12 mouse cellular contexts compared by ENCODE assay signal in the genomic region with DNA sequence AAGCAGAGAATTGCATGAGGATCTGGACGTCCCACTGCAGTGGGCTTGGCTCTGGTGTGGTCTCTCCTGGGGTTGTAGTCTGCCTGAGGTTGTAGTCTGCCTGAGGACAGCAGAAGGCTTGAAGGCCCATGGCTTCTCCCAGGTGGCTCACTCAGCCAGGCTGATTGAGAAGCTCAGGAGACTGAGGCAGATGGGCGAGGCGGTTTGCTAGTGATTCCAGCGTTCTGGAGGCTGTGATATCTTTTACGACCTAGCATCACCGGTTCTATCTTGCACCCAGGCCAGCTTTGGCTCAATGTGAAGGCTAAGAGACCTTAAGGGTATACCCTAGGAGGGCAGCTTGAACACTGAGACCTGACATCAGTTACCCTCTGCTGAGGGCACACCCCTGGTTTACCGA. TPM values are rescaled to one million over a fixed set of nuclear protein-coding genes. Genes with fewer than 3 reads are reported as not detected.
DNase-seq lines count a peak whose midpoint lies in the region; ATAC-seq and TF ChIP-seq lines count a peak whose summit lies in the region.
"Had no signal": no experiment of that assay in that cellular context is flagged by ENCODE, and none has a peak within 500 bp of the region (broad histone marks: within the 10 kb centered on the region; RNA-seq: fewer than 3 reads in every experiment).

No protein-coding gene starts in this region.

- no peak for TF ChIP-seq CTCF in bone marrow macrophage, adult 2 months (IDR thresholded peaks at IDR 0.05; ENCODE audit: low read depth, low read length)

- no peak overlapping the region for H3K4me2 ChIP-seq in kidney, embryonic 16.5 days (replicated peaks; ENCODE audit: low read depth, low read length)
- no peak overlapping the region for H3K4me2 ChIP-seq in intestine, embryonic 14.5 days (ENCODE audit: low read length)

- TF ChIP-seq POLR2A in bone marrow macrophage, adult 2 months (IDR thresholded peaks at IDR 0.05; ENCODE audit: borderline replicate concordance, low read depth, low read length), result no peak

- 72% methylated on average over 7 of the region's 7 CpGs for WGBS in heart, embryonic 10.5 days
- WGBS in kidney, embryonic 16.5 days, result 41% methylated on average over 7 of the region's 7 CpGs
- WGBS in intestine, embryonic 14.5 days, result 48% methylated on average over 7 of the region's 7 CpGs

- peak overlapping the region; percentile 49; the same call in 1 of the 2 replicates for H3K27ac ChIP-seq in heart, embryonic 10.5 days
- H3K27ac ChIP-seq in kidney, embryonic 16.5 days (ENCODE audit: low read length), result peak overlapping the region; percentile 52; the same call in 1 of the 2 replicates
- H3K27ac ChIP-seq in bone marrow macrophage, adult 2 months (ENCODE audit: insufficient read depth, low read depth, low read length), result peak overlapping the region; percentile 99
- H3K27ac ChIP-seq in intestine, embryonic 14.5 days (ENCODE audit: low read depth), result peak overlapping the region; percentile 64; the same call in 1 of the 2 replicates
- H3K27ac ChIP-seq: liver, embryonic 14.5 days had no signal

- no peaks in the 10 kb centered on the region for H3K27me3 ChIP-seq in heart, embryonic 10.5 days (ENCODE audit: insufficient read depth, poor library complexity, severe bottlenecking)
- no peaks in the 10 kb centered on the region for H3K27me3 ChIP-seq in kidney, embryonic 16.5 days (ENCODE audit: insufficient read depth, low read length)
- no peaks in the 10 kb centered on the region for H3K27me3 ChIP-seq in intestine, embryonic 14.5 days (replicated peaks; ENCODE audit: control insufficient read depth, insufficient read depth, low read length)

- H3K36me3 ChIP-seq in heart, embryonic 10.5 days, result no peaks in the 10 kb centered on the region
- H3K36me3 ChIP-seq in kidney, embryonic 16.5 days (ENCODE audit: insufficient read depth, low read length), result no peaks in the 10 kb centered on the region
- H3K36me3 ChIP-seq in intestine, embryonic 14.5 days (ENCODE audit: control insufficient read depth, insufficient read depth, low read length), result no peaks in the 10 kb centered on the region

- intact Hi-C loops in heart, postnatal 10 days (cut with DNase I), result no loop called here

- no peak for ATAC-seq in kidney, embryonic 16.5 days (ENCODE audit: low FRiP score, low TSS enrichment)
- peak; percentile 24 for ATAC-seq in intestine, embryonic 14.5 days (replicated peaks; ENCODE audit: low FRiP score, low TSS enrichment, low read depth)

- H3K4me3 ChIP-seq in heart, embryonic 10.5 days, result no peak overlapping the region
- H3K4me3 ChIP-seq in kidney, embryonic 16.5 days (ENCODE audit: low read length), result no peak overlapping the region
- H3K4me3 ChIP-seq in bone marrow macrophage, adult 2 months (ENCODE audit: insufficient read depth, low read length), result no peak overlapping the region
- H3K4me3 ChIP-seq in intestine, embryonic 14.5 days (ENCODE audit: low read depth, low read length), result no peak overlapping the region

- no peaks in the 10 kb centered on the region for H3K9me3 ChIP-seq in heart, embryonic 10.5 days
- no peaks in the 10 kb centered on the region for H3K9me3 ChIP-seq in kidney, embryonic 16.5 days (ENCODE audit: low read length)
- no peaks in the 10 kb centered on the region for H3K9me3 ChIP-seq in intestine, embryonic 14.5 days (ENCODE audit: control insufficient read depth, low read length)

- H3K9ac ChIP-seq in kidney, embryonic 16.5 days (replicated peaks; ENCODE audit: low read length), result 0 out of 2 replicates have a peak overlapping the region, but pooled peaks have one; percentile 2
- H3K9ac ChIP-seq in intestine, embryonic 14.5 days (ENCODE audit: low read length), result no peak overlapping the region
- H3K9ac ChIP-seq: liver, embryonic 14.5 days had no signal

- no peak for DNase-seq in heart, embryonic 10.5 days (ENCODE audit: low spot score)
- DNase-seq in heart, postnatal 10 days, result no peak
- DNase-seq in kidney, adult 9 months, result no peak
- DNase-seq in intestine, embryonic 14.5 days (ENCODE audit: low spot score), result no peak
- DNase-seq in MN1 (ENCODE audit: low spot score), result no peak
- DNase-seq in lung, postnatal 14 days, result no peak
- DNase-seq: adrenal gland, adult 8-10 months; cerebellum, postnatal 25 days; right cerebral cortex, postnatal 25 days had no signal

- peaks cover 37% of the 10 kb centered on the region for H3K4me1 ChIP-seq in heart, embryonic 10.5 days
- peaks cover 25% of the 10 kb centered on the region for H3K4me1 ChIP-seq in kidney, embryonic 16.5 days (ENCODE audit: insufficient read depth, low read length)
- H3K4me1 ChIP-seq in bone marrow macrophage, adult 2 months (ENCODE audit: control insufficient read depth, insufficient read depth, low read length), result peaks cover 34% of the 10 kb centered on the region
- peaks cover 20% of the 10 kb centered on the region for H3K4me1 ChIP-seq in intestine, embryonic 14.5 days (replicated peaks; ENCODE audit: control insufficient read depth, insufficient read depth, low read length)

RNA-seq across cellular contexts. Expression of gene Coro1c, which starts 10.5 kb away (rescaled TPM):
- polyA plus RNA-seq in heart, embryonic 10.5 days (2016; fragmentation: Nextera tagmentation; extraction: Ambion mirVana), result 163 and 178 TPM in 2 replicates
- 10 to 100 TPM; 73.1 to 76.1 TPM for total RNA-seq in heart, postnatal 10 days (2021)
- polyA plus RNA-seq in kidney, embryonic 16.5 days (2015; fragmentation: Nextera tagmentation; extraction: Ambion mirVana), result 122 and 126 TPM in 2 replicates
- polyA plus RNA-seq in bone marrow macrophage, adult 2 months (2012; ENCODE audit: insufficient read depth, insufficient read length, missing spikeins), result 156 and 194 TPM in 2 replicates
- polyA plus RNA-seq in intestine, embryonic 14.5 days (2014; fragmentation: Nextera tagmentation; extraction: Ambion mirVana), result 185 and 200 TPM in 2 replicates

Comparison
In these comparisons a context has a peak if more than half of its experiments do, and no peak if none do; other contexts are left out.
1. H3K27ac ChIP-seq: peak in every context shown above with its lines; median percentile 99 in bone marrow macrophage, adult 2 months; 64 in intestine, embryonic 14.5 days; 52 in kidney, embryonic 16.5 days; 49 in heart, embryonic 10.5 days.